10 mouse cellular contexts compared by ENCODE assay signal in the genomic region with DNA sequence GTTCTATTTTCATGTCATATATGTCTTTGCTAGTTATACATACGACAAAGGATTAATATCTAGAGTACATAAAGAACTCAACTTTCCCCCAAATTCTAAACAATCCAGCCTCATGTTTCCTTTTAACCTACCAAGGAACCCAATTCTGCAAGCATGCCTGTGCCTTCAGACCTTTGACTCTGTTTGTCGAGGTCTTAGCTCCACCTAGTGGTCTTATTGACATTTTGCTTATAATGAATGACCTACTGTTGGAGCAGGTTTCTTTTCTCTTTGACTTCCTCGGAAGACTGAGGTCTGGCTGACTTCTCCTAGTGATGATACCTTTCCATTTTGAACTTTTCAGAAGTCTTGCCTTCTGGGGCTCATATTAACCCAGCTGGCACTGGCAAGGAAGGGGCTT.
DNase-seq lines count a peak whose midpoint lies in the region; ATAC-seq and TF ChIP-seq lines count a peak whose summit lies in the region.
"Had no signal": no experiment of that assay in that cellular context is flagged by ENCODE, and none has a peak within 500 bp of the region (broad histone marks: within the 10 kb centered on the region; RNA-seq: fewer than 3 reads in every experiment).

No protein-coding gene starts in this region.

- TF ChIP-seq CTCF in hindbrain, postnatal 0 days (IDR thresholded peaks at IDR 0.05; ENCODE audit: low read depth): peak; percentile 74

- H3K4me1 ChIP-seq in heart, embryonic 16.5 days (ENCODE audit: control insufficient read depth, insufficient read depth, low read length): no peaks in the 10 kb centered on the region
- no peaks in the 10 kb centered on the region for H3K4me1 ChIP-seq in heart, embryonic 12.5 days (replicated peaks)
- H3K4me1 ChIP-seq in ES-E14 (ENCODE audit: control insufficient read depth in 2 of 2, insufficient read depth in 2 of 2, low read length in 2 of 2, poor library complexity in 1 of 2): no peaks in the 10 kb centered on the region
- H3K4me1 ChIP-seq in hindbrain, postnatal 0 days (ENCODE audit: insufficient read depth, low read length): no peaks in the 10 kb centered on the region
- H3K4me1 ChIP-seq: embryonic facial prominence, embryonic 13.5 days; megakaryocyte, embryonic 14.5 days had no signal

- no peak for ATAC-seq in heart, embryonic 16.5 days (replicated peaks; ENCODE audit: extremely low read depth, insufficient read depth, low FRiP score)
- ATAC-seq in heart, embryonic 12.5 days (ENCODE audit: insufficient number of reproducible peaks, low FRiP score): no peak
- peak; percentile 71; the same call in 1 of the 2 replicates for ATAC-seq in hindbrain, postnatal 0 days

- intact Hi-C loops in left cerebral cortex, postnatal 10 days (cut with DNase I): no loop called here

- H3K27ac ChIP-seq in heart, embryonic 16.5 days (ENCODE audit: low read length): no peak overlapping the region
- H3K27ac ChIP-seq in heart, embryonic 12.5 days (ENCODE audit: poor library complexity, severe bottlenecking): no peak overlapping the region
- no peak overlapping the region for H3K27ac ChIP-seq in ES-E14 (ENCODE audit: insufficient read depth, low read depth, low read length, poor library complexity, severe bottlenecking)
- H3K27ac ChIP-seq in hindbrain, postnatal 0 days: no peak overlapping the region
- H3K27ac ChIP-seq: embryonic facial prominence, embryonic 13.5 days had no signal

- no peaks in the 10 kb centered on the region for H3K27me3 ChIP-seq in heart, embryonic 16.5 days (ENCODE audit: control insufficient read depth, insufficient read depth, low read length)
- H3K27me3 ChIP-seq in heart, embryonic 12.5 days (replicated peaks): no peaks in the 10 kb centered on the region
- no peaks in the 10 kb centered on the region for H3K27me3 ChIP-seq in hindbrain, postnatal 0 days (ENCODE audit: insufficient read depth, low read length)
- H3K27me3 ChIP-seq: embryonic facial prominence, embryonic 13.5 days; megakaryocyte, embryonic 14.5 days had no signal

- no peaks in the 10 kb centered on the region for H3K36me3 ChIP-seq in heart, embryonic 16.5 days (ENCODE audit: control insufficient read depth, insufficient read depth)
- no peaks in the 10 kb centered on the region for H3K36me3 ChIP-seq in heart, embryonic 12.5 days
- no peaks in the 10 kb centered on the region for H3K36me3 ChIP-seq in ES-E14 (ENCODE audit: control insufficient read depth, insufficient read depth, low read length, poor library complexity, severe bottlenecking)
- no peaks in the 10 kb centered on the region for H3K36me3 ChIP-seq in hindbrain, postnatal 0 days (ENCODE audit: insufficient read depth, low read length)
- H3K36me3 ChIP-seq: embryonic facial prominence, embryonic 13.5 days had no signal

- in situ Hi-C loops in ES-E14 (cut with MboI; ENCODE audit: low sequenced_read_pairs in 2 of 2, unreplicated experiment in 2 of 2): no loop called here

- H3K4me3 ChIP-seq in heart, embryonic 16.5 days (ENCODE audit: low read length): no peak overlapping the region
- no peak overlapping the region for H3K4me3 ChIP-seq in heart, embryonic 12.5 days
- H3K4me3 ChIP-seq in ES-E14 (ENCODE audit: insufficient read depth in 1 of 2, low read depth in 1 of 2, low read length in 2 of 2, poor library complexity in 1 of 2, severe bottlenecking in 1 of 2): no peak overlapping the region
- H3K4me3 ChIP-seq in hindbrain, postnatal 0 days (ENCODE audit: low read length): no peak overlapping the region
- H3K4me3 ChIP-seq: embryonic facial prominence, embryonic 13.5 days; megakaryocyte, embryonic 14.5 days had no signal

- WGBS in heart, embryonic 16.5 days: 1% methylated on average over 3 of the region's 3 CpGs
- WGBS in heart, embryonic 12.5 days: 5% methylated on average over 3 of the region's 3 CpGs
- WGBS in hindbrain, postnatal 0 days: 7% methylated on average over 3 of the region's 3 CpGs

- peak; percentile 45 for DNase-seq in ES-E14 (ENCODE audit: low read depth, low spot score)
- DNase-seq in c-Kit-positive CD71-negative TER-119-negative erythroid progenitor cells, embryonic 14.5 days (ENCODE audit: low read depth): peak; percentile 30
- DNase-seq in hindbrain, postnatal 0 days (ENCODE audit: low spot score): peak; percentile 81
- DNase-seq in lung, postnatal 14 days: peak; percentile 5
- no peak for DNase-seq in urinary bladder, postnatal 10 days (ENCODE audit: low spot score)
- DNase-seq in left cerebral cortex, postnatal 10 days (ENCODE audit: extremely low spot score in 1 of 2, low spot score in 2 of 2): no peak

- H3K9me3 ChIP-seq in heart, embryonic 16.5 days (replicated peaks; ENCODE audit: control insufficient read depth, low read length): no peaks in the 10 kb centered on the region
- H3K9me3 ChIP-seq in heart, embryonic 12.5 days (replicated peaks): no peaks in the 10 kb centered on the region
- no peaks in the 10 kb centered on the region for H3K9me3 ChIP-seq in ES-E14 (ENCODE audit: control insufficient read depth, insufficient read depth, low read depth, low read length)
- H3K9me3 ChIP-seq in hindbrain, postnatal 0 days (ENCODE audit: low read length): no peaks in the 10 kb centered on the region
- H3K9me3 ChIP-seq: embryonic facial prominence, embryonic 13.5 days; megakaryocyte, embryonic 14.5 days had no signal

- H3K9ac ChIP-seq in heart, embryonic 16.5 days (ENCODE audit: low read length): no peak overlapping the region
- H3K9ac ChIP-seq in heart, embryonic 12.5 days: no peak overlapping the region
- no peak overlapping the region for H3K9ac ChIP-seq in ES-E14 (ENCODE audit: insufficient read depth, low read depth, low read length, poor library complexity, severe bottlenecking)
- no peak overlapping the region for H3K9ac ChIP-seq in hindbrain, postnatal 0 days (replicated peaks; ENCODE audit: low read length)
- H3K9ac ChIP-seq: embryonic facial prominence, embryonic 13.5 days had no signal

- H3K4me2 ChIP-seq in heart, embryonic 16.5 days (ENCODE audit: low read depth, low read length): peak overlapping the region; percentile 31; the same call in 1 of the 2 replicates
- no peak overlapping the region for H3K4me2 ChIP-seq in heart, embryonic 12.5 days
- no peak overlapping the region for H3K4me2 ChIP-seq in hindbrain, postnatal 0 days (ENCODE audit: low read depth, low read length)
- H3K4me2 ChIP-seq: embryonic facial prominence, embryonic 13.5 days had no signal

TF ChIP-seq in ES-E14, 5 proteins besides CTCF, POLR2A, EP300 and RAD21:
- TF ChIP-seq CHD2 (IDR thresholded peaks at IDR 0.05; ENCODE audit: low read depth, low read length) (no peak), ZNF384 (IDR thresholded peaks at IDR 0.05; ENCODE audit: low read depth, low read length) (no peak), HCFC1 (IDR thresholded peaks at IDR 0.05; ENCODE audit: borderline replicate concordance, insufficient read depth, low read length) (no peak), ZC3H11A (IDR thresholded peaks at IDR 0.05; ENCODE audit: borderline replicate concordance, low read depth, low read length) (no peak), MAFK (IDR thresholded peaks at IDR 0.05; ENCODE audit: insufficient read depth, low read depth, low read length) (no peak)

Comparison
In these comparisons a context has a peak if more than half of its experiments do, and no peak if none do; other contexts are left out.
1. DNase-seq: peak in ES-E14 (single experiment), c-Kit-positive CD71-negative TER-119-negative erythroid progenitor cells, embryonic 14.5 days (single experiment), hindbrain, postnatal 0 days (single experiment) and lung, postnatal 14 days (single experiment); none in urinary bladder, postnatal 10 days (single experiment) and left cerebral cortex, postnatal 10 days (0 of 2).